Mouse (Mus musculus) heart, postnatal 4 days (tissue): ENCODE data around the gene Scfd2. TPM values are rescaled to one million over a fixed set of nuclear protein-coding genes. Genes with fewer than 3 reads are reported as not detected.

Source experiments
- DNase-seq: peaks from one replicate; pipeline ENCODE4 v3.0.0; 2021
- total RNA-seq, 2 experiments: library from RNA; stranded (reverse); gene quantifications; 2 replicates each; pipeline ENCODE4 v1.2.3; 2021

Gene Scfd2
- total RNA-seq, 2 experiments from 2014 or later, result 9.9 to 11.9 TPM

DNA sequence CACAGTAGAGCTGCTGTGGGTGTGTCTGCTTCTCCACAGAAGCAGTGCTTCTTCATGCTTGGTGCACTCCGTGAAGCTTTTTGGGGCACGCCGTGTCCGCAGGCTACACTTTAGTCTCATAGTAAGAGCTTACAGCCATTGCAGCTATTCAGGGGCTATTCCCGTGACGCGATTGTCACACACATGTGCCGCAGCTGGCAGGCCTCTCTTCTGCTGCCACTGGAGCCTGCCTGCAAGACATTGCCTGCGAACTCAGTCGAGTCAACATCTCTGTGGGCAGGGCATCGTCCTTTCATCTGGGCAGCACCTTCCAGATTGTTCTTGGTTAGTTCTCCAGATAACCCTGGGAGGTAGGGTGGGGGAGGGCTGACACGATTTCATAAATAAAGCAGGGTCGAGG lies 331.8 kb downstream of the Scfd2 start:
- no peak for DNase-seq

DNA sequence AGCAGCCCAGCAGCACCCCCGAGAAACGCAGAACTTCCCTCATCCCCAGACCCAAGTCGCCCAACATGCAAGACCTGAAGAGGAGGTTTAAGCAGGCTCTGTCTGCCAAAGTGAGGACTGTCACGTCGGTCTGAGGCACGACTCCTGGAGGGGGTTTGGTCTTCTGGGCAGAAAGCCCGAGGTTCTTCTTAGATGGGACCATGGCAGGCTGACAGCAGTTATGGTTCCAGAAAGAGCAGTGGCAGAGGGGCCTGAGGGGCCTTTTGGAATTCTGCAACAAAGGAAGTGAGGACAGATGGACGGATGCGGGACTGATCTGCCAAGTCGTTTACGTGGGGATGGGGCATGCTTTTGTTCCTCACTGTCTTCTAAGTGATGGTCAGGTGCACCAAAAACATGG lies 333.1 kb downstream of the Scfd2 start:
- DNase-seq, result no peak

DNA sequence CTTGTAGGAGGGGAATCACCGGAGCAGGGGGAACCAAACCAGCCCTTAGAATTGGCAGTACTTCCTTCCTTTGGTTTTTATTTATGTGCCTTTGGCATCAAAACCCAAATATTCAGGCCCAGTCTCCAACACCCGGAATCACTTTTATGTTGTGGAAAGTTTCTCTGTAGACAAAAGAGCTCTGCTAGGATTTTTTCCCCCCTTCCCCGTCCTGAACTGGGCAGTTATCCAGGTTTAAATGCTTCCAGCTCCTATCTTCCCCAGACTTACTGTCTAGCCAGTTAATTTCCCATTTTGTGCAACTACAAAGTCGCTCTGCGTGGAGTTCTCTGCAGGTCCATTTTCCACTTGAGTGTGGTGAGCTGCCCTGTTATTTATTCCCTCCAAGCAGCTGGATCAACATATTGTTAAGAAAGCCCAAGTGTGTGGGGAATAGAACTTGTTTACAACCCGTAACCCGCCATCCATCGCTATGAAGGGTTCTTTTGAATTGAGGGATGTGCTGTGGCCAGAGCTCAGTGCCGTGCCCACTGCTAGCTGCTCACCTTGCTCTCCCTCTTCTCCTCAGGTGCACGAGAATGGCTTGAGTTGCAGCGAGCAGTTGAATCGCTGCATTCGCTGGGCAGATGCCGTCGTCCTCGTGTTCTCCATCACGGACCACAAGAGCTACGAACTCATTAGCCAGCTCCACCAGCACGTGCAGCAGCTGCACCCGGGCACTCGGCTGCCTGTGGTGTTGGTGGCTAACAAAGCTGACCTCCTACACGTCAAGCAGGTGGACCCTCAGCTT lies 333.8 kb downstream of the Scfd2 start:
- DNase-seq, result peak; percentile 49

DNA sequence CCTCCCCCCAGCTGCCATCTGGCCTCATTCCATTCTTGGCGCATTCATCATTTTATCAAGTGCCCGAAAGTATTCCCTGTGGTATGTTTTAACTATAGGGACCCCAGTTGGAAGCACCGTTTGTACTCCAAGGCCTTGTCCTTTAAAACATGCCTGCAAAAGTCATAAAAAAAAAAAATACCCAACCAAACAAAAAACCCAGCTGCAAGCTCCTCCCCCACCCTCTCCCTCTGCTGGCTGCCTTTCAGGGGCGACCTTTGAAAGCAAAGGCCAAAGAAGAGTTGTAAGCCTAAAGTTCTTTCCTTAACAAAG lies 335.3 kb downstream of the Scfd2 start:
- DNase-seq, result peak; percentile 60

DNA sequence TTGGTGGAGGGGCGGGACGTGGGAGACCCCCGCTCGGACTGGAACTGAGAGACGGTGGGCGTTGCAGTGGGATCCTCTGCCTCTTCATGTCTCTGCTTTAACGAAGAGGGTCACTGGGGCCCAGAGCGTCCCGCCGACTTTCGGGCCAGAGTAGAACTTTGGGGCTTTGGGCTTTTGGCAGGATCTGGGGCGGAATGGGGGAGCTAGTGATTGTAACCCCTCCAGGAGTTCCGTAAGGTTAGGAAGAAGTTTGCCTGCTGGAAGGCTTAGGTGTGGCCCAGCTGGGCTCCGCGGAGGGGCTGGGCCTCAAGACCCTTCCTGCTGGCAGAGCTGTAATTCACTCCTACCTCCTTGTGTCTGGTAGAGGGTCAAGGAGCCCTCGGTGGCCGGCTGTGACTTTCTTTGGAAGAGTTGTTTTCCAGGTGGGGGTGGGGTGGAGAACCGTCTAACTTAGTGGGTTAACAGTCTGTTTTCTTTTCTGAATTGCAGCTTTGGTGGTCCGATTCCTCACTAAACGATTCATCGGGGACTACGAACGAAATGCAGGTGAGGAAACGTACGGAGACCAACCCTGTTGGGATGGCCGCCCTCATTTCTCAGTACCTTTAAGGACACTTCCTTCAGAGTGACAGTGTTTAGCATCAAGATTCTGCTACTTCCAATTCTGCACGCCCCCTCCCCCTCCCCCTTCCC lies 335.8 kb downstream of the Scfd2 start:
- DNase-seq, result no peak

DNA sequence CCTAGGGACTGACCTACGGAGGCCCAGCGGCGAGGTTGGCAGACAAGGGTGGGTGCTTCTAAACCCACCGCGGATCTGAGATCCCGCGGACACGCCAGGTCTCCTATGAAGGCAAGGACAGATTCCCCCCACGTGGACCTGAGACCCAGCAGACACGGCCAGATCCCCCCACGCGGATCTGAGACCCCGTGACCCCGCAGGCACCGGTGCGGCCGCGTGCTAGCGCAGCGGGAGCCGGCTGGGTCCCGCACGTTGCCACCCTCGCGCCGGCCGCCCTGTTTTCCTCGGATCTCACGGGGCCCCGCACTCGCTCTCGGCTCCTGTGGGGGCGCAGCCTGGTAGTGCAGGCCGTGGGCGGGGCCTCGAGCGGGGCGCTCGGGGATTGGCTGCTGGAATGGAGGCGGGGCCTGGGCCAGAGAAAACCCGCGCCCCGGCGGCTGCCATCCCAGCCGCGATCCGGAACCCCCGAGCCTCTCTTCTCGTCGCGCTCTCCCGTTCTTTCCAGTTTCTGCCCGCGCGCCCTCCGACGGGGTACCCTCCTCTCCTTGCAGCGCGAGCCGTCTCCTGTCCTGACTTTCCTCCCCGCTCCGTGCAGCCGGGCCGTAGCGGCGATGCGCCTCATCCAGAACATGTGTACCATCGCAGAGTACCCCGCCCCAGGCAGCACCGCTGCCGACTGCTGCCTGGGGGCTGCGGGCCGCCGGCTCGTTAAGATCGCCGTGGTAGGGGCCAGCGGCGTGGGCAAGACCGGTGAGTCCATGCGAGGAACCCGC lies 336.5 kb downstream of the Scfd2 start, which contains the start of gene Rasl11b:
TSS of gene Rasl11b (plus strand) at position 446 of the 773 bp plus-strand sequence.
- peak; percentile 98 for DNase-seq

DNA sequence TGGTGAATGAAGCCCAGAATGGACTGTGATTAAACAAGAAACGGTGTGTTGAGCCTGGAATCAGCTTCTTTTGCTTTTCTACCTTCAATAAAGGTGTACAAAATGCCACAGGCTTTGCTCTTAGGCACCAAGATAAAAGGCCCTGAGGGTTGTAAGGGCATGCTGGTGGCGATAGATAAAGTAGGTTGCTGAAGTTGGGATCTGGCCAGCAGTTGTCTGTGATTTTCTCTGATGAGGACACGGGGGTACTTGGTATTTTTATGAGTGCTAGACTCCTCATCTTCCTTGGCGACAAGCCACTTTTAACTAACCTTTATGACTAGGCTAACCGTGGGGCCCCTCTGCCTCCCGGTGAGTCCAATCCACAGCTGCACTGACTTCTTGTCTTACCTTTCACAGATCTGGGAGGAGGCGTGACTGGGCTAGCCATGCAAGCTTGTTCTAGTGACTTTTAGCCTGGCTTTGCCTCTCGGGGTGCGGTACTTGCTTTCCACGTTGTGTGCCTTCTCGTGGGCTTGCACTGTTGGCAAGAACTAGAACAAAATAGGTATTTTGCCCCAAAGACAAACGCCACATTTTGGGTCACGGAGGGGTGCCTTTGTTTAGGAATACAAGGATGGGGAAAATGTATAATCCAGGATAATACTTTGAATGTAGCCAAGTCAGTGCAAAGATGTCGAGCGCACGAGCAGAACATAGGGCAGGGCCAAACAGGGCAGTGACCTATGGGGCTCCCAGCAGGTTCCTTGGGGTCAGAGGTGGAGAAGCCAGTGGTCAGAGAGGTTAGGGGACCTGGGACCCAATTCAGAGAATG lies 337.3 kb downstream of the Scfd2 start:
- DNase-seq, result no peak

DNA sequence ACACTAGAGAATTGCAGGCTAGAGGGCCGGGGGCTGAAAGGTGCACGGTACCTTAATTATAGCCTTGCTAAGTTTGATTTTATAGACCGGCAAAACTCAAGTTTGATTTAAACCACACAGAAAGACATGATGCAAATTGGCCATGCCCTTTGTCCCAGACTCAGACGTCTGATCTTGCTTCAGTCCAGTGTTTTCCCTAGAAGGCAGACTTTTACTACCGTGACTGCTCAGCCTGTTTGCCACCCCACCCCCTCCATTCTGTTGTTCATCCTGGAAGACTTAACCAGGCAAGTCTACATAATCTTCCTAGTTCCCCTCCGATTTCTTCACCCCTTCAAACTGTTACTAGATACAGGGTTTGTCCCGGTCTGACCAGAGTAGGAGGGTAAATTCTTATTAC lies 337.9 kb downstream of the Scfd2 start:
- DNase-seq, result no peak

DNA sequence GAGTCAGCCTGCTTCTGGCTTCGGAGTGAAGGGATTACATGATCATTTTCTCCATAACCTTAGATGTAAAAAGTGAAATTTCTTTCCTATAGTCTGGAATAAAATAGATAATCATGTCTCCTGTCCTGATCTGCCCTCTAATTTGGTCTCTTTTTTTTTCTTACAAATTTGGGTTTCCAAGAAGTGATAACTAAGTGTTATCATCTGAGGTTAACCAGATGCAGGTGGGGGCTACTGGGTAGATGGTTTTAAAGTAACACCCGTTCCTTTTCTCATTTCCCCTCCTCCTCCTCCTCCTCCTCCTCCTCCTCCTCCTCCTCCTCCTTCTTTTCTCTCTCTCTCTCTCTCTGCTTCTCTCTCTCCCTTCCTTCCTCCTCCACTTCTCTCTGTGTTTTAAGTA lies 338.6 kb downstream of the Scfd2 start:
- no peak for DNase-seq

DNA sequence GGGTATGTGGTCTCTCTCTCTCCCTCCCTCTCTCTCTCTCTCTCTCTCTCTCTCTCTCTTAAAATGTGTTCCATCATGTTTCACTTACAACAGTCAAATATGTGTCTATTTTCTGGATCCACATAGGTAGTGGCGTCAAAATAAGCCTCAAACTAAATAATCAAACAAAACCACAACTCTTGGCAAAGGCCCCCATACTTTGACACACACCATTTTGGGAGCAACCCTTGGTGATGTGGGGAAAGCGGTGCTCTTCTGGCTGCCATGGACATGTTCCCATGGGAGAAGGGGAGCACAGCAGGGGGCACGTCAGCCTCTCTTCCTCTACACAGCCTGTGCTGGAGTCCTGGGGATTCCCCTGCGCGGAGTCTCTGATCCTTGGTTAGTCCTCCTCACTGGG lies 340.6 kb downstream of the Scfd2 start:
- DNase-seq, result no peak

DNA sequence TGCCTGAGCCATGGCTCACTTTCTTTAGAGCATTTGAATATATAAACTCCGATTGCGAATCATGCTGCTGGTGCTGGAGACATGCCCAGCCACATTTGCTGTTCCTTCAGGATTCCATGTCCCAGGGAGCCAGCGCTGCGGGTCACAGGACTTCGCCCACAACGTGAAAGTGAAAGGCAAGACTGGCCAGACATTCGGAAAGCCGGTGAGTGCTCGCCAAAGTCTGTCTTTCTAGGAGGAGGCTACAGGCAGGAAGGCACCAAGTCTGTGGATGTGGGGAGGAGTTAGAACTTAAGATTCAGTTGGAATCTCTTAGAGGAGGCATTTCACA lies 341.4 kb downstream of the Scfd2 start:
- peak; percentile 55 for DNase-seq

DNA sequence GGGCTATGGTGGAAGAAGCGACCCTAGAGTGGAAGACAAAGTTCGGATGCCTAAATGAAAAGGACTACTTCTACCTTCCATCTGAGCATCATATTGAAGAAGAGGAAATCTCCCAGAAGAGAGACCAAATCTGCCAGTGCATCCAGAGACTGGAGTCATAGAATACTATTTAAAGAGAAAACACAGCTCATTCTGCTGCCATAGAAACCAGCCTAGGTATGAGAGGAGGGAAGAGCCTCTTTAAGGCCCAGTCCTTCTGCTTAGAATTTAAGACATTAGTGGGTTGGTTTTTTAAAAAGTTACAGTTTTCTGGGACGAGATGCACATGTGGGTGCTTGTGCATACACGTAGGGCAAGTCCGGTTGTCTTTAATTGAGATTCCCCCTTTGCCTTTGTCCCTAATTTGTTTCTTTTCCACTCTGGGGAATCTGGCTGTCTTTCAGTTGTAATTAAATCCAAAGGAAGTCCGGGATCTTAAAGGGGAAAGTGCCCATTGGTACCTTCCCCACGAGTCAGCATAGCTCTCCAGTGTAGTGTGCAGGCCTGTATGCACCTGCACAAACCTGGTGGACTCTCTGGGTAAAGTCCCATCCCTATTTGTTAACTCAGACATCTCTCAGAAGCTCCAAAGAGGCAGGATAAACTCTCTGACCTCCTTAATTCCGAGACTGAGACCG lies 341.9 kb downstream of the Scfd2 start:
- no peak for DNase-seq

DNA sequence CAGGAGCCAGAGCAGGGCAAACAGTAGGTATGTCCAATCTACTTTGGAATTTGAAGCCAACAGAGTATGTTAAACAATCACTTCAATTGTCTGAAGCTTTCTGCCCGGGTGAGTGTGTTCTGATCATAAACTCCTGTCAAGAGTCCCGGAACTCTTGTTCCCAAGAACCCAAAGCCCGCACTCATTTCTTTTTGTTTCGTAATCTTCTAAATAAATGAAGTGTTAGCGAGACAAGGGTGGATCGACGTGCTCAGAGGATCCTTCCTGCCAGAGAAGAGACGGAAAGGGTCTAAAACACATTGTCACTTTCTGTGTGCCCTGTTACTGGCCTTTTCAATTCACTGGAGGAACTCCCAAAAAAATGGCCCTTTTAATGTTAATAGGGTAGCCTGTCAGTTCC lies 342.7 kb downstream of the Scfd2 start:
- DNase-seq, result no peak

DNA sequence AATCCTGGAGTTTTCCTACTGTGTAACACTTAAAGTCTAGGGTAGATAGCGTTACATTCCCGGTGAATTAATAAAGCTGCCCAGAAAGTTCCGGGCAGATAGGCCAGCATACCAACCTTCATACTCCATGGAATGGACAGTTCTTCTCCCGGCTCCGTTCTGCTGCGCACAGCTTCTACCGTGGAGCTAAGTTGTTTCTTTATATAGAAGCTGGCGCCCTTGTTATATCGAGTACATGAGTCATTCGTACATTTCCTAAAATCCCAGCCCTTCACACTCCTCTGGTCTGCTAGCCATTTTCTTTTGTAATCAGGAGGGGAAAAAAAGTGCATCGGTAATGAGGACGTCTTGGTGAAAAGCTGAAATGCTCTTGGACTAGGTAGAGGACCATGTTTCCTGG lies 343.5 kb downstream of the Scfd2 start:
- peak; percentile 42 for DNase-seq

DNA sequence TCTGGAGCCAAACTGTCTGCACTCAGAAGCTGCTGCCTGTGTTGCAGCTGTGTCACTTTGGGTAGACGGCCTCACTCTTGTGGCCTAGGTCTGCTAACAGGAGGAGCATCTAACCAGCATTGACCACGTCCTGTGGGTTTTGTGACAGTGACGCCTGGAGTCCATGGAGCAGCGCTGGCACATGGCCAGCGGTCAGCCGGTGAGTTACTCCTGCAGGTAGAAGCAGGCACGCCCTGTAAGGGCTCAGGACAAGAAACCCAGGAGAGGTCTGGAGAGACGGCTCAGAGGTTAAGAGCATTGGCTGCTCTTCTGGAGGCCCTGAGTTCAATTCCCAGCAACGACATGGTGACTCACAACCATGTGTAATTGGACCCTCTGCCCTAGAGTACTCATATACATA lies 347.0 kb downstream of the Scfd2 start:
- DNase-seq, result no peak

DNA sequence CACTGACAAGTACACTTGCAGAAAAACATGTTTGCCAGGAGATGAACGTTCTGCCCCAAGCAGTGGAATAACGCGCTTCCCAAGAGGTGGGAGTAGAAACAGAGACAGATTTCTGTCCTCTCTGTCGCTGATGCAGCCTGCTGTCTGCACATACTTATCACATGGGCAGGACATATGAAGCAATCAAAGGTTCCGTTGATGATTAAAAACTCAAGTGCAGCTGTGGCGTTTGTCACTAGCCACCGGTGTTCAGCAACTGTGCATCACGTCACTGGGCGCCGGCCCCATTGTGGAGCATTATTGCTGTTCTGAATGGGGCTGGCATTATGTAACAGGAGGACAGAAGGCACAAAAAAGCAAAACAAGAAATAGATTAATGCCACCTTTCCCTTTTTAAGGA lies 348.4 kb downstream of the Scfd2 start:
- DNase-seq, result peak; percentile 40

DNA sequence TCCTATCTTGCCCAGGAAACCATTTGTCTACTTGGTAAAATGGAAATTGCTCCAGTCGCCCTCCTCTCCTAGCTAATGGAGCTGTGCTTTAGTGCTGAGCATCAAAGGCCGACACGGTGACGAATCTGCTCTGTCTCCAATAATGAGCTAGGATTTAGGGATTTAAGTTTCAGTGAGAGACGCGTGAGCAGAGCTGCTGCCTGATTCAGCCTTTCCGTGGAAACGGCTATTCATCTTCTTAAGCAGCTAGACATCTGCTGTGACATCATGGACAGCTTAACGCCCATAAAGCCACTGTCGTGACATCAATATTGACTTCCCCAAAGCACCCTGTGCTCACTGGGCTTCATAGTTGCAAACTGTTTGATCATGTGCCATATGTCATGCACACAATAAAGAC lies 351.3 kb downstream of the Scfd2 start:
- no peak for DNase-seq

DNA sequence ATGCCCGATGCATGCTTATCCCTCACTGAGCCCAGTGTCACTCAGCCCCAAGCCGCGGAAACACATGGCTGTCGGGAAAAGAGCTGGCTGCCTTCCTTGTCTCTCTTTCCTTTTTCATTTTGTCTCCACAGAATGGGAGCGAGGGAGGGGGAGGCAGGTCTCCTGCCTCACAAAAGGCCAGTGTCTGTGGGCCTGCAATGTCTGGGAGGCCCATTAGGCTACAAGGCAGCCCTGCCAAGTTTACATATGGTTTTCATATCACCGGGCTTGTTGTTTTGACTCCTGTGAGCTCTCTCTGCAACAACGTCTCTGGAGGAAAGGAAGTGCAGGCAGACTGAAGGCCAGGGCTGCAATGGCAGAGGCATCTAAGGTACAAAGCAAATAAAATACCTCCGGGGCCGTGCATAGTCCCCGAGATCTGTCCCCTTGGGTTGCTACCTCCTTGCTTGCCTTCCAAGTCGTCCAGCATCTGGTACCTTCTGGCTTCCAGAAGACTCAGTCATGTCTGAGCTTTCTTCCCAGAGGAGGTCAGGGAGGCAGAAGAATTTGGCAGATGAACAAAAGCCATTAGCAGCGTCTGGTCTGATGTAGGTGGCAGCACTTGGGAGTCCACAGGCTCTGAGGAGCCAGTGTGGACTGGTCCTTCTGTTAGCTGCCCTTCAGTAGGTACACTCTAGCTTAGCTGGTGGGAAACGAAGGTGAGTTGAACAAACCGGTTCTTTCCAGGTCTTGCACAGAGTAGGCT lies 355.9 kb downstream of the Scfd2 start:
- peak; percentile 64 for DNase-seq

DNA sequence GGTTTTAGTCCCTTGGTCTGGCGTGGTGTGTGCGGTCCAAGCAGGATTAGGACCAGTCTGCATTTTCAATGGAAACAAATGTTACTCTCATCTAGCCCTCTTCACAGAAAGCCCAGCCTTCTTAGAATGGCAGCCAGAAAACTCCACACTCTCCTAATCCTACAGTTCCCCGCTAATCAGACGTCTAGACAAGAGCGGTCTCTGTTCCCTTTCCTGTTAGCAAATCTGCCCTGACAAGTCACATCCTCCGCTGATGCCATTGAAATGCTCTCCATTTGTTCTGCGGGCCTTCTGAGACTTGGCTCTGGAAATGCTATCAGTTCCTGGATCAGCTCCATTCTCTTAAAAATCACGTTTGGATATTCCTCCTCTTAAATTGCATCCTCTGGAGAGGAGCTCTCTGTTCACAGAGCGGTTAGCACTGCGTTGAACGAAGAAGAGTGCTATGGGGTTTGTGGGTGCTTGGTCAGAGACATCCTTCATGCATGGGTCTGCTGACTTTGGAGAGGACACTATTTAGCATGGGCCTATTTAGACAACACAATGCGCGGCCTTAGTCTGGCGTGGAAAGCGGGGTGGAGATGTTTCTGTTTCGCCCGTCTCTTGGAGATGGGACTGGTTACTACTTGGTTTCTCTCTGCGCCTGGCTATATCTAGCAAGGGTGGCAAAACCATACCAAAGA lies 358.3 kb downstream of the Scfd2 start:
- DNase-seq, result peak; percentile 58

DNA sequence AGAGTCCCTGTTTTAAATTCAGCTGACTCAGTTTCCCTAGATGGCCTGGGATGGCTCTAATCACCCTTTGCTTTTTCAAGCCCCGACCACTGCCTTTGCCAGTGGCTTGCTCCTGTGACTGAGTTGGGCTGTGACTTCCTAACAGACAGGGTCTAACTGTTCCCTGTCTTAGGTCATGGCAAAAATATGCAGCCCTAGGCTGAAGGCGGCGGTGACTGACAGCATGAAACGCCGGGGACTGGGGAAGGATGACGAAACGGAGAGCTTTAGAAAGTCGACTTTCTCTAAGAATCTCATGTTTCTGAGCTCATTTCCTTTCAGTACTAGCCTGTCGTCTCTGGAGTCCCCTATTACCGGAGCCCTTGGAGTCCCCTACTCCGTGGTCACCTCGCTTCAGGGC lies 359.4 kb downstream of the Scfd2 start:
- peak; percentile 78 for DNase-seq

DNA sequence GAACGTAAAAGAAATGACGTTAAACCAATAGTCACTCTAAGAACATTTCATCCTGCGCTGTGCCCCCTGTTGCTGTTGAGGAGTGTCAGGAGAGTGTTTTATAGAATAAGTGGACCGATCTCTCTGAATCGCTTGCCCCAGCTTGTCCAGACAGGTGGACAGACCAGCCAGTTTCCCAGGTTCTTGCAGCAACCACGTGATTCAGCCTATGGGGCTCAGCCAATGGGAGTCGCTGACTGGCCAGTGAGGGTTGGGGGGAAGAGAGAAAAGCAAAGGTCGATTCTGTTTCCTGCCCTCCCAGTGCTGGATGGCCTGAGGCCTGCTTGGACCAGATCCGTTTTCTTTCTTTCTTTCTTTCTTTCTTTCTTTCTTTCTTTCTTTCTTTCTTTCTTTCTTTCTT lies 359.8 kb downstream of the Scfd2 start:
- DNase-seq, result no peak
